15 mouse cellular contexts compared by ENCODE assay signal in the genomic region with DNA sequence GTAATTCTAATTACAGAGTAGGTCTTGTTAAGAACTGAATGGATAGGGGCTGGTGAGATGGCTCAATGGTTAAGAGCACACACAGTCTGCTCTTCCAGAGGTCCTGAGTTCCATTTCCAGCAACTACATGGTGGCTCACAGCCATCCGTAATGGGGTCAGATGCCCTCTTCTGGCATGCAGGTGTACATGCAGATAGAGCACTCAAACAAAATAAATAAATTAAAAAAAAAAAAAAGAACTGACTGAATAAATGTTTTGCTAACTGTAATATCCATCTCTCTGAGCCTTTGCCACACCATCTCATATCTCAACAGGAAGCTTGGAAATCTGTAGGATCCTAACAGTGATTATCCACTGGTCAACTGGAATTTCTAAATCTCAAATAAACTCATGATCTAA. TPM values are rescaled to one million over a fixed set of nuclear protein-coding genes. Genes with fewer than 3 reads are reported as not detected.
DNase-seq lines count a peak whose midpoint lies in the region; ATAC-seq and TF ChIP-seq lines count a peak whose summit lies in the region.
"Had no signal": no experiment of that assay in that cellular context is flagged by ENCODE, and none has a peak within 500 bp of the region (broad histone marks: within the 10 kb centered on the region; RNA-seq: fewer than 3 reads in every experiment).

No protein-coding gene starts in this region.

- no peaks in the 10 kb centered on the region for H3K9me3 ChIP-seq in kidney, postnatal 0 days (replicated peaks; ENCODE audit: low read length)
- H3K9me3 ChIP-seq in kidney, embryonic 14.5 days (ENCODE audit: control insufficient read depth, low read length), result no peaks in the 10 kb centered on the region
- H3K9me3 ChIP-seq in limb, embryonic 10.5 days (replicated peaks), result no peaks in the 10 kb centered on the region
- H3K9me3 ChIP-seq: hindbrain, embryonic 13.5 days; limb, embryonic 12.5 days; neural tube, embryonic 15.5 days had no signal

- peaks cover 56% of the 10 kb centered on the region for H3K36me3 ChIP-seq in kidney, postnatal 0 days (ENCODE audit: insufficient read depth, low read length)
- peaks cover 78% of the 10 kb centered on the region for H3K36me3 ChIP-seq in kidney, embryonic 14.5 days (ENCODE audit: control insufficient read depth, insufficient read depth, low read length)
- peaks cover 90% of the 10 kb centered on the region for H3K36me3 ChIP-seq in limb, embryonic 10.5 days

- ATAC-seq in cerebellum, adult (ENCODE audit: insufficient number of reproducible peaks, low FRiP score, low TSS enrichment), result no peak
- no peak for ATAC-seq in kidney, postnatal 0 days (replicated peaks; ENCODE audit: low FRiP score, low read depth)
- ATAC-seq in kidney, embryonic 14.5 days (ENCODE audit: low FRiP score, low TSS enrichment), result no peak

- peaks cover 8% of the 10 kb centered on the region for H3K4me1 ChIP-seq in cerebellum, adult 2 months (ENCODE audit: control insufficient read depth, insufficient read depth, low read length)
- no peaks in the 10 kb centered on the region for H3K4me1 ChIP-seq in kidney, postnatal 0 days (replicated peaks; ENCODE audit: insufficient read depth, low read length)
- H3K4me1 ChIP-seq in kidney, embryonic 14.5 days (ENCODE audit: control insufficient read depth, insufficient read depth, low read length), result no peaks in the 10 kb centered on the region
- no peaks in the 10 kb centered on the region for H3K4me1 ChIP-seq in limb, embryonic 10.5 days
- H3K4me1 ChIP-seq: hindbrain, embryonic 13.5 days; limb, embryonic 12.5 days; neural tube, embryonic 15.5 days had no signal

- no peak overlapping the region for H3K4me2 ChIP-seq in kidney, postnatal 0 days (ENCODE audit: low read length)
- no peak overlapping the region for H3K4me2 ChIP-seq in kidney, embryonic 14.5 days (replicated peaks; ENCODE audit: low read depth, low read length)
- H3K4me2 ChIP-seq: hindbrain, embryonic 13.5 days; limb, embryonic 12.5 days; neural tube, embryonic 15.5 days had no signal

- DNase-seq in cerebellum, adult 2 months, result no peak
- DNase-seq in kidney, postnatal 0 days (ENCODE audit: low spot score), result no peak
- DNase-seq in 3T3-L1 (ENCODE audit: low read depth, low spot score) (peak; percentile 36), R1 (ENCODE audit: low read depth, low spot score) (peak; percentile 44)
- DNase-seq in limb, embryonic 10.5 days (ENCODE audit: low spot score), result no peak
- no peak for DNase-seq in spleen, adult 18-20 months
- DNase-seq: B cell, adult 2 months; cerebellum, adult 9-10 months; lung, postnatal 36 days; thymus, adult 18-20 months had no signal

- 56% methylated on average over 1 of the region's 1 CpGs for WGBS in cerebellum, adult 2 months
- 46% methylated on average over 1 of the region's 1 CpGs for WGBS in kidney, postnatal 0 days
- WGBS in kidney, embryonic 14.5 days, result 58% methylated on average over 1 of the region's 1 CpGs
- 84% methylated on average over 1 of the region's 1 CpGs for WGBS in limb, embryonic 10.5 days

- H3K27ac ChIP-seq in cerebellum, adult 2 months (ENCODE audit: insufficient read depth, low read length), result no peak overlapping the region
- no peak overlapping the region for H3K27ac ChIP-seq in kidney, postnatal 0 days
- no peak overlapping the region for H3K27ac ChIP-seq in kidney, embryonic 14.5 days (ENCODE audit: low read depth, low read length)
- no peak overlapping the region for H3K27ac ChIP-seq in limb, embryonic 10.5 days
- H3K27ac ChIP-seq: hindbrain, embryonic 13.5 days; limb, embryonic 12.5 days; neural tube, embryonic 15.5 days had no signal

- TF ChIP-seq CTCF in cerebellum, adult 2 months (IDR thresholded peaks at IDR 0.05; ENCODE audit: borderline replicate concordance, insufficient read depth, low read depth, low read length), result peak; percentile 40; the same call in 1 of the 2 replicates
- TF ChIP-seq CTCF in kidney, postnatal 0 days (IDR thresholded peaks at IDR 0.05; ENCODE audit: low read depth), result peak; percentile 63

- no peak overlapping the region for H3K9ac ChIP-seq in kidney, postnatal 0 days (ENCODE audit: low read depth, low read length)
- H3K9ac ChIP-seq in kidney, embryonic 14.5 days (ENCODE audit: low read depth, low read length), result no peak overlapping the region
- H3K9ac ChIP-seq: hindbrain, embryonic 13.5 days; limb, embryonic 12.5 days; neural tube, embryonic 15.5 days had no signal

- H3K4me3 ChIP-seq in cerebellum, adult 2 months (replicated peaks; ENCODE audit: insufficient read depth, low read depth, low read length), result no peak overlapping the region
- no peak overlapping the region for H3K4me3 ChIP-seq in kidney, postnatal 0 days (replicated peaks; ENCODE audit: low read depth, low read length)
- H3K4me3 ChIP-seq in kidney, embryonic 14.5 days (ENCODE audit: low read length), result no peak overlapping the region
- no peak overlapping the region for H3K4me3 ChIP-seq in limb, embryonic 10.5 days
- H3K4me3 ChIP-seq: hindbrain, embryonic 13.5 days; limb, embryonic 12.5 days; neural tube, embryonic 15.5 days had no signal

- no peak for TF ChIP-seq POLR2A in cerebellum, adult 2 months (IDR thresholded peaks at IDR 0.05; ENCODE audit: borderline replicate concordance, insufficient read depth, low read length)

- H3K27me3 ChIP-seq in cerebellum, adult 2 months (ENCODE audit: control insufficient read depth, insufficient read depth, low read length), result no peaks in the 10 kb centered on the region
- no peaks in the 10 kb centered on the region for H3K27me3 ChIP-seq in kidney, postnatal 0 days (ENCODE audit: insufficient read depth, low read length)
- H3K27me3 ChIP-seq in kidney, embryonic 14.5 days (ENCODE audit: control insufficient read depth, insufficient read depth, low read length), result no peaks in the 10 kb centered on the region
- no peaks in the 10 kb centered on the region for H3K27me3 ChIP-seq in limb, embryonic 10.5 days (ENCODE audit: low read depth, poor library complexity, severe bottlenecking)
- H3K27me3 ChIP-seq: hindbrain, embryonic 13.5 days; limb, embryonic 12.5 days; neural tube, embryonic 15.5 days had no signal

RNA-seq across cellular contexts. Expression of gene Sec31a, which starts 45.1 kb away (rescaled TPM):
- polyA plus RNA-seq in cerebellum, adult 2 months (2012; rRNA removed), result 117 and 129 TPM in 2 replicates
- polyA plus RNA-seq in kidney, postnatal 0 days (2015; fragmentation: Nextera tagmentation; extraction: Ambion mirVana), result 131 and 148 TPM in 2 replicates
- polyA plus RNA-seq in kidney, embryonic 14.5 days (2014; fragmentation: Nextera tagmentation; extraction: Ambion mirVana), result 111 and 163 TPM in 2 replicates
- polyA plus RNA-seq in limb, embryonic 10.5 days (2016; fragmentation: Nextera tagmentation; extraction: Ambion mirVana), result 117 and 131 TPM in 2 replicates

Comparison
In these comparisons a context has a peak if more than half of its experiments do, and no peak if none do; other contexts are left out.
1. DNase-seq: peak in 3T3-L1 (single experiment) and R1 (single experiment); none in cerebellum, adult 2 months (0 of 2), kidney, postnatal 0 days (single experiment), limb, embryonic 10.5 days (single experiment) and spleen, adult 18-20 months (0 of 2).